Mouse (Mus musculus): ENCODE results near the gene Sltm. TPM values are rescaled to one million over a fixed set of nuclear protein-coding genes. Genes with fewer than 3 reads are reported as not detected.
A peak's percentile ranks its signal among the peaks of the same experiment; 100 is the strongest.
"Not testable (repeated sequence)": the region's sequence is repeated elsewhere in the genome, so short reads cannot be mapped to it uniquely, and the experiment has no call there.

The Sltm gene
- 44.9 and 52.3 TPM in 2 replicates for polyA plus RNA-seq (2015; fragmentation: Nextera tagmentation; extraction: Ambion mirVana)

DNA sequence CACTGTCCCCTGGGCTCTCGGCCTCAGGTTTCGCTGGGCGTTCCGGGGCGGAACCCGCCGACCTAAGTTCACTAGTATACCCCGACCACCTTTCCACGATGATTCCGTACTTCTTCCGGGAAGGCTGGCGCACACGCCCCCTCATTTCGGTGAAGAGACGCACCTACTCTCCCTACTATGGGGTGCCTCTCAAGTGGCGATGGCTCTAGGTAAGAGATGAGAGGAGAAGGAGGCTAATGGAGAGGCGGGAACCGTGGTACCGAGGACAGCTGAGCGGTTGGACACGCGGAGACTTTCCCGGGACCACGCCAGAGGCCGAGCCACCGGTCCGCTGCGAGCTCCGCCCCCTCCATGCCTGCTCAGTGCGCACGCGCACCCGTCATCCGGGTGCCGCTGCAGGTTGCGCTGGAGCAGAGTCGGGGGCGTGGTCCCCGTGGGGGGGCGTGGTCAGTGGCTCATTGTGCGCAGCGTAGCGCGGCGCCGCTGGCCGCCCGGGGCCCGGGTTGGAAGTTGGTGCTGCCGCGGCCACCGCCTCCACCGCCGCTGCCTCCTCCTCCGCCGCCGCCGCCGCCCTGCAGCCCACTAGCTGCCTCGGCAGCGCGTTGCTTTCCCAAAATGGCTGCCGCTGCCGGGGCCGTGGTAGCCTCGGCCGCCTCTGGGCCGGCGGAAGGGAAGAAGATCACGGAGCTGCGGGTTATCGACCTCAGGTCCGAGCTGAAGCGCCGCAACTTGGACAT is at the start of gene Sltm:
Gene Sltm (plus strand): TSS at position 450 of the 737 bp plus-strand sequence.
- DNase-seq (ENCODE audit: low spot score), result peak; percentile 96

DNA sequence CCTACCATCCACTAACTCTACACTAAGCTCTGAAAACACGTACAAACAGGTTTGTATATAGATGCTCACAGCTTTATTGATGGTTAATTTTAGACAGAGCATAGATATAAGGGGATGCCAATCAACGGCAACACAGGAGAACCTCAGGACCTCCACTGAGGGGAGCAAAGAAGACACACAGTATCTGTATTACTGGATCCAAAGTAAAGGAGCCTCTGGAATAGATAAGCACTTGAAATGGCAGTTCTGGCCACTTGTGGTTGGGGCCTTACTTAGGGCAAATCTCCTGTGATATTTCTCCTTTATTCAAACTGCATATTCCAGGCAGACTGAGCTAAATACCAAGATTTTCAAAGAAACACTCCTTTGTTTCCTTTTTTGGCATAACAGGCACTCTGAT is 49.5 kb upstream of the Sltm start:
- no peak for DNase-seq (ENCODE audit: low spot score)

DNA sequence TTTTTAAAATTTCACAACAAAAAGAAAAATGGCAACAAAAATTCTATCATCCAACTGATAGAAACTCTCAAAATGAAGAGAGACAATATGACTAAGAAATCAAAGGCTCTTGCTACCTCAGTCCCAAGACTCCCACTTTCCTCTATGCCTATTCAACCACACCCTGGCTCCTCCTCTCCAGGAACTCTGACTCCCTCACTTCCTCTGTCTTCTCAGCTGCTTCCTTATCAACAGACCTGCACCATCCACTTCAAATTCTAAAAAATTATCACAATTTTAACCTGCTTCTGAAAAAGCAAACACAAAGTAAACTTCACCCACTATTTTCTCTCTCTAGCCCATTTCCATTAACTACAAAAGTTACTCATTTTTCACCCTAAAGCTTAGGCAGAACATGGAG is 45.6 kb upstream of the Sltm start:
- no peak for DNase-seq (ENCODE audit: low spot score)

DNA sequence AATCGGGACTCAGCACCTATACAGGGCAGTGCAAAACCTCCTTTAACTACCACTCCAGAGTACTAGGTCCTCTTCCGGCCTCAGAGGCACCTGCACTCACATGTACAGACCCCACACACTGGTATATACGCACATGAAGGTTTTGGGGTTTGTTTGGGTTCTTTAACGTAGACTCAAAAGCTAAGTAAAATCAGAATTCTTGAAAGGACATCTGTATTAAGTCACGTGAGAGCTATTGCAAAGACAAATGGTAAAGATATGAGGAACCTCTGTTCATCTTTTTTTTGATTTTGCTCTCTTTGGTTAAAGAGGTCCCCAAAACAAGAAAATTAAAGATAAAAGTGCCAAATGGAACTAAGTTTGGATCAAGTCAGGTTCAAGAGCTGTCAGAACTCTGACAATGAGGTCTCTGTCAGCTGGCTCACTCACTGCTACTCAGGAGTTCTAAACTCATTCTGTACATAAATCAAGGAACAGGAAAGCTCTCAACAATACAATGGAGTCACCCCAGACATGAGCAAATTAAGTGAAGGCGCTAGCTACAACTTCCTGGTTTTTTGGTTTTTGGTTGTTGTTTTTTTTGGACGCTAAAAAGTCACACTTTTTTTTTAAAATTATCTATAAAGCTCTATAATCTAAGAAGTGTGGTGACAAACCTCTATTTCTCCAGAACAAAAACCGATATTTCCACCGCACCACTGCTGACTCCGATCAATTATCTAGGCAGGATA is 40.1 kb upstream of the Sltm start:
- peak; percentile 40 for DNase-seq (ENCODE audit: low spot score)

DNA sequence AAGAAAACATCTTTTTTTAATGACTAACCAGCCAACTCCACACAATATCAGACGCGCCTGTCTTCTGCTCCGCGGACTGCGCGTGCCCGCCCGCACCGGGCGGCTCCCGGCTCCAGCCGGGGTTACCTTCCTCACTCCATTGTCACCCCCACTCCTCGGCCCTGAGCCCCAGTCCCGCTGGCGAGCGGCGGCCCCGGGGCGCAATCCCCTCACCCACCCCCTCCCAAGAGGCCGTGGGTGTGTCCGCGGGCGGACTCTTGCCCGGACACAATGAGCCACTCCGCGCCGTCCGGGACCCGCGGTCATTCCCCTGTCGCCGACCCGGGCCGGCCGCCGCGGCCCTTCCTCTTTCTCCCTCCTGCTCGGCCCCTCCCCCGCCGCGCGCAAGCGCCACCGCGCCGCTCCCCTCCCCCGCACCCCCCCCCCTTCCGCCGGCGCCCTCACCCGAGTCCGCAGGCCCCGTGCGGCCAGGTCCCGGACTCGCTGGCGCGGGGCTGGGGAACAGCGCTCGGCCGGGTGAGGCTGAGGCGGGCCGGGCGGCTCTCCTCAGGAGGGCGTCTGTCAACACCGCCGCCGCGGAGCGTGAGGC is 39.4 kb upstream of the Sltm start:
- DNase-seq (ENCODE audit: low spot score), result peak; percentile 35

DNA sequence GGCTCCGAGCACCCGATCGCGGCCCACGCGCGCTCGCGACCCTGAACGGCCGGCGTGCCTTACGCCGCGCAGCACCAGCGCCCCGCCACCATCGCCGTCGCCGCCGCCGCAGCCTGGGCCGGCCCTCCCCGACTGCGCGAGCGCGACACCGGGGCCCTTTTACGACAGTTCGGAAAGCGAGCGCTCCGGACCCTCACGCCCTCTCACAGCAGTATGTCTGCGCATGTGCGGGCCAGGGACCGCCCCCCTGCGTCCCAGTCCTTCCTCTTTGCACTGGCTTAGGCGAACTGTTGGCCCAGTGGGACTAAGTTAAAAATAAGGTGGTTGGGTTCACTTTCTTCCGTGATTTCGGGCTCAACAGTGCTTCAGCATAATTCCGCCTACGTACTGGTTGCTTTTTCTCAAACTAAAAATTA is 38.9 kb upstream of the Sltm start, which contains the start of gene Rnf111:
Gene Rnf111 (minus strand): TSS at position 100 of the 416 bp plus-strand sequence.
- DNase-seq (ENCODE audit: low spot score), result peak; percentile 95

DNA sequence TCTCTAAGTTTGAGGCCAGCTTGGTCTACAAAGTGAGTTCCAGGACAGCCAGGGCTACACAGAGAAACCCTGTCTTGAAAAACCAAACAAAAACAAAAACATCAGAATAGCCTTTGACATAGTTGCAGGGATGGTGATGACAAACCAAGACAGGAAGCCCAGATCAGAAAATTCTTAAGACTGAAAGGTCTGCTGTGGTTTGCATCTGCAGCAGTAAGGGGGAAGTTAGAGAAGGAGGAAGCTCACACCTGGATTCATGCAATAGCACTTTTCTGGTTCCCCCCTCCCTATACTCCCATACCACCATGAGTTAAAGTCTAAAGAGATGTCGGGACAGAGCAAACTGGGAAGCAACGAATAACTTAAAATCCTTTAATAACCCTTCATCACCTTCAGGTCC is 36.4 kb upstream of the Sltm start:
- DNase-seq (ENCODE audit: low spot score), result peak; percentile 67

DNA sequence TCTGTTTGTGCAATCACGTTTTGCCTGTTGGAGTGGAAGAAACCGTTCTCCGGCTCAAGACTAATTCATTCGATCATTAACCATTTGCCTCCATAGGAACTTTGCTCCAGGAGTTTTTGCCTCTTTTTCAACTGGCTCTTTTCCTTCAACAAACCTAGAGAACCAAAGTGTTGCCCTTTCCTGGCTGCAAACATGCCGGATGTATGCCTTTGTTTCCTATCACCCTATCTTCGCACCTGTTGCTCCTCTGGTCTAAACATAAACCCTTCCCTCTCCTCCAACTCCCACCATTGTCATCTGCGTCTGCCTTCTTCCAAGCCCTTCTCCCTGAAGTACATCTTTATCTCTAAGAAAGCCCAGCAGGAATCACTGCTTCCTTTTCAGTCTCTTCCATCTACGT is 35.8 kb upstream of the Sltm start:
- DNase-seq (ENCODE audit: low spot score), result peak; percentile 27

DNA sequence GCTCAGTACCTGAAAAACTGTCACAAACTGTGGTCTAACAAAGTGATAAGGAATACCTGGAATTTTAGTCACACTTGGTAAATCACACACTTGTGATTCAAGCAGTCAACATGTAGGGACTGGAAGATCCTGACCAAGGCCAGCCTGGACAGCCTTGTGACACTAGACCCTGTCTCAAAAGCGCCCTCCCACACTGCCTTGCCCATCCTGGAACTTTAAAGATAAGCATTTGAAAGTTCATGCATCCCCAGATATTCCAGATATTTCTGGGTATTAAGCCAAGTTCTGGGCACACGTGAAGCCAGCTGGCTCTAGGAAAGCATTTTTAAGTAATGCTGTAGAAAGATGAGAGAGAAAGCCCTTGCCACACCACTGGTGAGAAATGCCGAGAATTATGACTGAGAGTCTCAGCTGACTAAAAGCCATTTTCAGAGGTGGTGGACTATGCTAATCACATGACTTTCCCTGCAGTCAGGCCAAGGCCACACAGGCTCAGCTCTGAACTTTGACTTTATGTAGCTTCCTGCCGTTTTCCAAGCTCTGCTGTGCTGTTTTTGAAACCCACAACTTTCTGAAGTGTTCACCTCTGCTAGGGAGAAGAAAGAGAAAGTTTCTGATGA is 32.5 kb upstream of the Sltm start:
- no peak for DNase-seq (ENCODE audit: low spot score)

DNA sequence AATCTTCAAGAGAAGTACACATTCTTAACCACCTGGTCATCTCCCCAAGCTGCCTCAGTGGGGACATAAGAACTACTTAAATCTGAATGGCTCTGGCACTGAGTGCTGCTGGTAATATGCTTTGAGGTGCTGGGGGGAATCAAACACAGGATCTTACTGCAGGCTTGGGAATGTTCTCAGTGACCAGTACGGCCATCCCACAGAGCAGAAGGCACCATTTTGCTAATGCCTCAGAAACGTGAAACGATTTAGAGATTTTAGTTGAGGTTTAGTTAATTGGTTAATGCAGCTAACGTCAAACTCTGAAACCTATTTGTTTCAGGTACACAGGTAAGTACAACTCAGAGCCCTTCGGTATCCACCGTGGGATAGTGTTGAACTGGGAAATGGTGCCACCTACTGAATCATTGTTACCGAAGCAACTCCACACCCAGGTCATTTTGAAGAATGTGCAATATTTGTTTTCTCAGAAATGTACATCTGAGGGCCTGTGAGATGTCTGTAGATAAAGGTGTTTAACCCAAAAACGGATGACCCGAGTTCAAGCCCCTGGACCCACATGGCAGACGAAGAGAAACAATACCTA is 31.5 kb upstream of the Sltm start:
- peak; percentile 33 for DNase-seq (ENCODE audit: low spot score)

DNA sequence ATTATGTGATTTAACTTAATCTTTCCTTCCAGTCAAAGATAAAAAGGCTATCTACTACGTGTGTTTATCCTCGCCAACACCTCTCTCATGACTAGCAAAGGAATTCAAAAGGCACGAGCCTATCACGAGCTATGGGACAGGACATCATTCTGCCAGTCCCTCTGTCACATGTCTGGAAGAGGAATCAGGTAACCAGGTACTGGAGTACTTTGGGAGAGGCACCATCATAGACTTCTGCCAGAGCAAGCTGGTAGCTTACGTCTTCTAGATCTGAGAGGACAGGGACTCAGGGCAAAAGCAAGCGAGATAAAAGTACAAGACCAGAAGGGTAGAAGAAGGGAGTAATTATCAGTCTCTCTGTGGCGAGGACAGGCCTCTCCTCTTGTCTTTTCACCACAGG is 30.9 kb upstream of the Sltm start:
- DNase-seq (ENCODE audit: low spot score), result no peak

DNA sequence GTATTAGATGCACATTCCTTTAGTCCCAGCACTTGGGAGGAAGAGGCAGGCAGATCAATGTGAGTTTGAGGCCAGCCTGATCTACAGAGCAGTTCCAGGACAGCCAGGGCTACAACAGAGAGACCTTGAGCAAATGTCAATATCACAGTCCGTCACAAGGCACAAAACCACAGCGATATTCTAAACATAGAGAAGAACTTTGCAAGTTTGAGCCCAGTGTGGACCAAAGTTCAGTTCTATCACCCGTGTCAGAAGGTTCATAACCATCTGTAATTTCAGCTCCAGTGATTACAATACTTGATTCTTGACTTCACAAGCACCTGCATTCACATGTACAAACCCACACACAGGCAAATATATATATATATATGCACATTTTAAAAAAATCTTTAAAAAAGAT is 21.9 kb upstream of the Sltm start:
- no peak for DNase-seq (ENCODE audit: low spot score)

DNA sequence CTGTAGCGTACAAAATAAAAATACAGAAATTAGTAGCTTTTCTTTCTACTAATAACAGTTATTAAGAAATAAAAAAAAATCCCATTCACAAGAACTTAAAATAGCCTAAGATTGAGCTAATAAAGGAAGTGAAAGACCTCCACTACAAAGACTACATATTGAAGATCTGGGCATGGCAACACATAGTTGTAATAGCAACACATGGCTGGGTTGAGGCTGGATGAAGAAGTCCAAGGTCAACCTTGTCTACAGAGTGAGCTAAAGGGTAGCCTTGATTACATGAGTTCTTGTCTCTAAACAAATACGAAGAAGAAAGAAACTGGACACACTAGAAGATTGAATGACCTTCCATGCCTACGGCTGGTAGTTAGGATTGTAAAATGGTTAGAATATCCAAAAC is 18.7 kb upstream of the Sltm start:
- no peak for DNase-seq (ENCODE audit: low spot score)

DNA sequence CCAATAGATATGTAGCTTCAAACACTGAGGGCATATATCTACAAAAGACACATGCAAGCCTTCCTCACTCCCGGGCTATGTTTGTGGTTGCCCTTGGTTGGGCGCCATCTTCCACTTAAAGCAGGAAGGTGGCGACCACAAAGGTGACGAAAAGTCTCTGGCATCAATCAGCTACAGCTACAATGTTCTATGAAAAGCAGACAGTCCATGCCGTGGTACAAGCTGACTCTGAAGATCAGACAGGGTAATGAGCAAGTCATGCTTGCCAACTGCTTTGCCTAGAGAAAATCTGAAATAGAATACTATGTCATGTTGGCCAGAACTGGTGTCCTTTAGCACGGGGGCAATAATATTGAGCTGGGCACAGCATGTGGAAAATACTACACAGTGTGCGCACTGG is 18.2 kb upstream of the Sltm start:
- DNase-seq (ENCODE audit: low spot score), result peak; percentile 48

DNA sequence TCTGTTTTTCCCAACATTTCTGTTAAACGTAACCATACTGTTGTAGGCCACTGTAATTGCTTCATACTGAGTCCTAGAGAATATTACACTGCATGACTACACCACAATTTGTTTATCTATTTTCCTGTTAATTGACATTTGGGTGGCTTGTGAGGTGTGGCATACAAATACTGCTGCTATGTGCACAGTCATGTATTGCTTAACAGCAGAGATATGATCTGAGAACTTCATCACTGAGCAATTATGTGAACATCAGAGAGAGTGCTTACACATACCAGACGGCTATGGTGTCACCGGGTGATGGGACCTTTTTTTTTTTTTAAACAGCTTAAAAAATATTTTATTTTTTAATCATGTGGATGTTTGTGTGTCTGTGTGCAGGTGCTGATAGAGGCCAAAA is 9.2 kb upstream of the Sltm start:
- DNase-seq (ENCODE audit: low spot score), result no peak

DNA sequence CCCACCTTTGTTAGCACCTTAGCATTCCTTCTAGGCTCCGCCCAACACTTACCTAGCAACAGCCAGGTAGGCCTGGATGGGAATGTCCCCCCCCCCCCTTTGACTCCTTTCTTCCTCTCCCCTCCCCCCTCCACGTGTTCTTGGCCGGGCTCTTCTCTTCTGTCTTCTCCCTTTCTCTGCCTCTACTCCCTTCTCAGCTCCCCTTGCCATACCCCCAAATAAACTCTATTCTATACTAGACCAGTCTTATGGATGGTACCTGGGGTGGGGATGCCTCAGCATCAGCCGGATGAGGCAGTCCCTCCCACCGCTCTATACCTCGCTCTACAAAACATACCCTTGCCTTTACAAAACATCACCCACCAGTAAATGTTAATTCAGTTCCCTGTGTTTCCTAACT is 970 bp upstream of the Sltm start:
- DNase-seq (ENCODE audit: low spot score), result no peak

DNA sequence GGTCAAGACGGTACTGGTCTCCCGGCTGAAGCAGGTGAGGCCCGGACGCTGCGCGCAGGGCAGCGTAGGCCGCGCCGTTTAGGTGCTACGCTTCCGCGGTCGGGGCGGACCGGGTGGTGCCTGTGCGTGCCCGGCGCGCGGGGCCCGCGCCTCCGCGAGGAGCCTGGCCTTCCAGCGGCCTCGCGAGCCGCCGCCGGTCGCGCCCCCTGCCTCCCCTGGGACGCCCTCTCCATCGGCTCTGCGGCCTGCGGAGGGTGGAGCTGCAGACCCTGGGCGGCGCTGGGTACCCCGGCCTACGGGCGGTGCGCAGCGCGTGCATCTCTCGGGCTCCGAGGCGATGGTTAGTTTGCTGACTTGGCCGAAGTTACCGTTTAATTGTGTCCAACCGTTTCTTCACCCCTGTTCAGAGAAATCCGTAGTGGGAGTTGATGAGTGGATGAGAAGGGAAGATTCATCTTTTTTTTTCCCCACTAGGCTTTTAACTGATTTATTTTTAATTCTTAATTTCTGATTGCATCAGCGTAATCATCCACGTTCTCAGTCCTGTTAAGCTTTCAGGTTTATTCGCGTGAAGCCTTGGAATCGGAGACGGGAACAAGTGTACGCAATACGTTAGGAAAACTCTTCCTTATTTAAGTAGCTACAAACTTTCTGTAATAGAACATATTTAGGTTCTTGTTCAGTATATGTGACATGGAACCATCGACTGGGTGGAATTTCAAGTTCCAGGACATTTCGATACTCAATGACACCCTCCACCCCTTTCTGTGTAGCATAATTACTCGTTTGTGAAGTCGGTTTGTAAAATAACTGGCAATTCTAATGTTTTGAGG is 710 bp downstream of the Sltm start:
- DNase-seq (ENCODE audit: low spot score), result no peak

DNA sequence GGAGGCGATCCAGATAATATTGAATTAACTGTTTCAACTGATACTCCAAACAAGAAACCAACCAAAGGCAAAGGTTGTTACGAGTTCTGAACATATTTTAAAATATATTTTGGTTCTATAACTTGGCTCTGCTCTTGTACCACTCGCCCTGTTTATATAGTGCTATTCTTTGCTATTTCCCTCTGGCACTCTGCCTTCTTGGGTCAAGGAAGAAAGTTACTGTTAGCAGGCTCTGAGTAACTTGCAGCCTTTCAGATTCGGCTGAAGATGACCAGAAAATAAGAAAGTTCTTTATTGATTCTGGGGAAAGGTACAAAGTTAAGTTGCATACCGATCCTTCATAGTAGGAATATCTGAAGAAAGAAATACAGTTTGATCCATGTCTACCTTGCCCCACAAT is 1.4 kb downstream of the Sltm start:
- no peak for DNase-seq (ENCODE audit: low spot score)

DNA sequence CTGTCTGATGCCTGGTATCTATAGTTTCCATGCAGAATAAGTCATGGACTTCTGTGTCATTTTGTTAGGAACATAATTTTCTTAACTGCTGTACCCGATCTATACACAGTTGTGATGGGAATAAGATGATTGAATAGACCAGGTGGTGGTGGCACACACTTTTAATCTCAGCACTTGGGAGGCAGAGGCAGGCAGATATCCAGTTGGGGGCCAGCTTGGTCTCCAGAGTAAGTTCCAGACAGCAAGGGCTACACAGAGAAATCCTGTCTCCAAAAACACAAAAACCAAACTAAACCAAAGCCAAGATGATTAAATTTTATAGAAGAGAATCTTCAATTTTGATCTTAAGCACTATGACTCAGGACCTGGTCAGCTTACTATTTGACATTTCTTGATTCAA is 2.3 kb downstream of the Sltm start:
- DNase-seq (ENCODE audit: low spot score), result no peak

DNA sequence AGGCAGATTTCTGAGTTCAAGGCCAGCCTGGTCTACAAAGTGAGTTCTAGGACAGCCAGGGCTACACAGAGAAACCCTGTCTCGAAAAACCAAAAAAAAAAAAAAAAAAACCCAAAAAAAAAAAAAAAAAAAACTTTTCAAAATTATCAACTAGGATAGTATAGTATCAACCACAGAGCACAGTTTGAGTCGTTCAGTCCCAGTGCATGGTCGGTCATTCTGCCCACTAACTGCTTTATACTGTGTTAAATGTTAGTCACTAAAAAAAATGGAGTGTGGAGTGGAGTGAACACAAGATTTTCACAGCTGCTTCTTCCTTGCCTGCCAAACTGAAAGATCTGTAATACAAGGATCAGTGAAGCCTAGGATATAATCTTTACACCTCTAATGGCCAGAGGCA is 4.0 kb downstream of the Sltm start:
- not testable (repeated sequence) for DNase-seq (ENCODE audit: low spot score)

DNA sequence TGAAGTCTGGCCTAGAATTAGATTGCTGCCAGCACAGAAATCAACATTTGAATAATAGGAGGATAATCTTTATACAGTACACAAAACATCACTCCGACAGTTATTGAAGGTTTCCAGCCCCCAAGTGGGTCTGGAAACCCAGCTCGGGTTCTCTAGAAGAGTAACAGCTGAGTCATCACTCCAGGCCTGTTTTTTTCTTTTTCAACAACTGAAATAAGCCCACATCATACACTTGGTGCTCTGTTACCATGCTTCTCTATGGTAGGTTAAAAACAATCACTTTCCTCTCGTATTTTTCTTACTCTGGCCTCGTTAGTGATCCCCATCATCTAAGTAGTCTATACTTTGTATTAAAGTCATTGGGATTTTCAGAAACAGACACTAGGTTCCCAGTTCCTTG is 5.8 kb downstream of the Sltm start:
- DNase-seq (ENCODE audit: low spot score), result no peak
